Mouse (Mus musculus) cerebellum, postnatal 10 days (tissue): ENCODE measurements around the gene F5.
A peak's percentile ranks its signal among the peaks of the same experiment; 100 is the strongest.

Experiments
- DNase-seq, 2 experiments: peaks; one replicate each; pipeline ENCODE4 v3.0.0; 2021; ENCODE audit warnings: mixed read lengths in 2 of 2

F5 gene

GRCm38 (mm10) chr1:164235078-164235477, 83.4 kb downstream of the F5 start:
- no peak for DNase-seq

GRCm38 (mm10) chr1:164236078-164236477, 84.4 kb downstream of the F5 start:
- peak; percentile 38 to 43 for DNase-seq

GRCm38 (mm10) chr1:164241494-164241893, 89.9 kb downstream of the F5 start:
- no peak for DNase-seq

GRCm38 (mm10) chr1:164242809-164243208, 91.2 kb downstream of the F5 start:
- no peak for DNase-seq

GRCm38 (mm10) chr1:164247442-164247841, 95.8 kb downstream of the F5 start:
- DNase-seq = peak in 1 of 2 experiments; percentile 4

- peak in 1 of 2 experiments; percentile 30 for DNase-seq
These were observed 96.3 kb downstream of the F5 start for GRCm38 (mm10) chr1:164247971-164248370.

- peak; percentile 100 for DNase-seq
These were observed 97.1 kb downstream of the F5 start, which contains the start of gene Slc19a2 for GRCm38 (mm10) chr1:164248465-164249331. Gene Slc19a2, plus strand, starts transcription at chr1:164249046.

- DNase-seq = no peak
These were observed 97.7 kb downstream of the F5 start for GRCm38 (mm10) chr1:164249332-164249711.

- no peak for DNase-seq
These were observed 98.9 kb downstream of the F5 start for GRCm38 (mm10) chr1:164250391-164251150.

- DNase-seq = no peak
These were observed 99.8 kb downstream of the F5 start for GRCm38 (mm10) chr1:164251438-164251837.

GRCm38 (mm10) chr1:164252551-164252950, 100.9 kb downstream of the F5 start:
- no peak for DNase-seq

- no peak for DNase-seq
These were observed 103.2 kb downstream of the F5 start for GRCm38 (mm10) chr1:164254836-164255235.

GRCm38 (mm10) chr1:164260171-164261028, 108.8 kb downstream of the F5 start:
- DNase-seq = no peak

GRCm38 (mm10) chr1:164261553-164261952, 109.9 kb downstream of the F5 start:
- no peak for DNase-seq
